Mouse (Mus musculus): Measurements from ENCODE around the gene Pdpr.
"Not testable (repeated sequence)": the region's sequence is repeated elsewhere in the genome, so short reads cannot be mapped to it uniquely, and the experiment has no call there.

Gene Pdpr

GRCm38 (mm10) chr8:111093865-111094718, at the start of gene Pdpr:
Gene Pdpr, plus strand, starts transcription at chr8:111094630.
- DNase-seq: peak; percentile 89

DNA sequence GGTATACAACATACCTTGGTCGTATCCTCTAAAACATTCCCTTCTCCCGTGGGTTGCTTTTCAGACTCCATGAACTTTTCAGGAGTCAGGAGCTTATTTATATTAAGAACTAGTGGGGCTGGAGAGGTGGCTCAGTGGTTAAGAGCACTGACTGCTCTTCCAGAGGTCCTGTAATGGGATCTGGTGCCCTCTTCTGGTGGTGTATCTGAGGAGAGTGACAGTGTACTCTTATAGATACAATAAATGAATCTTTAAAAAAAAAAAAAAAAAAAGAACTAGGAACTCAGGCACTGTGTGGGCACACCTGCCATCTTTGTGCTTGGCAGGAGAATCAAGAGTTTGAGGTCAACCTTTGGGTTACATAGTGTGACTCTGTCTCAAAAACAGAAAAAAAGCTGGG, 45.7 kb upstream of the Pdpr start:
- no peak for DNase-seq

- DNase-seq: no peak
These were observed 45.3 kb upstream of the Pdpr start for GRCm38 (mm10) chr8:111049106-111049505.

DNA sequence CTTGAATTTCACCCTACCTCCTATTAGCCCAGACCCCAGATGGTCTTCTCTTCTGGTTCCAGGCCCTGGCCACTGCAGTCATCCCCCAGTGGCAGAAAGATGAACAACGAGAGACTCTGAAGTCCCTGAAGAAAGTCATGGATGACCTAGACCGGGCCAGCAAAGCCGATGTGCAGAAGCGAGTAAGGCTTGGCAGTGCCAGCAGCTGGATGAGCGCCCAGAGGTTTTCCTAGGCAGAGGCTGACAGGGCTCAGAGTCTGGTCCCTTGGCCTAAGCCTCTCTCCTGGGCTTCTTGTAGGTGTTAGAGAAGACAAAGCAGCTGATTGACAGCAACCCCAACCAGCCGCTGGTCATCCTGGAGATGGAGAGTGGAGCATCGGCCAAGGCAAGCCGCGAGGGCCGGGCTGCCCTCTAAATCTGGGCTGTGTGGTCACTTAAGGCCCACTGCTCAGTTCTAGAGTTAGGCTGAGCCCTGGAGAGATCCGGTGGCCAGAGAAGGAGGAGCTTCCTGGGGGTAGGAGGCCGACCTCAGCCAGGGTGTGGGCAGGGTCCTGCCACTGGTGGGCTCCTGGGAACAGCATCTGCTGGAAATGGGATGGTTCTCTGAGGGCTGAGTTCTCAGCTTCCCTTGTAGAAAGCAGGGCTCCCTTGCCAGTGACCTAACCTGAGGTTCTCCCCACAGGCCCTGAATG, 40.5 kb upstream of the Pdpr start:
- no peak for DNase-seq

- DNase-seq: no peak
These were observed 39.3 kb upstream of the Pdpr start for GRCm38 (mm10) chr8:111055031-111055634.

- no peak for DNase-seq
These were observed 38.8 kb upstream of the Pdpr start for GRCm38 (mm10) chr8:111055661-111056060.

- peak; percentile 92 for DNase-seq
These were observed 38.2 kb upstream of the Pdpr start, which contains the start of gene Exosc6 for GRCm38 (mm10) chr8:111056158-111056663. Gene Exosc6, plus strand, starts transcription at chr8:111056339.

GRCm38 (mm10) chr8:111056691-111057293, 37.6 kb upstream of the Pdpr start:
- peak; percentile 42 for DNase-seq

- no peak for DNase-seq
These were observed 35.4 kb upstream of the Pdpr start for GRCm38 (mm10) chr8:111058946-111059572.

- no peak for DNase-seq
These were observed 32.8 kb upstream of the Pdpr start for GRCm38 (mm10) chr8:111061688-111062071.

DNA sequence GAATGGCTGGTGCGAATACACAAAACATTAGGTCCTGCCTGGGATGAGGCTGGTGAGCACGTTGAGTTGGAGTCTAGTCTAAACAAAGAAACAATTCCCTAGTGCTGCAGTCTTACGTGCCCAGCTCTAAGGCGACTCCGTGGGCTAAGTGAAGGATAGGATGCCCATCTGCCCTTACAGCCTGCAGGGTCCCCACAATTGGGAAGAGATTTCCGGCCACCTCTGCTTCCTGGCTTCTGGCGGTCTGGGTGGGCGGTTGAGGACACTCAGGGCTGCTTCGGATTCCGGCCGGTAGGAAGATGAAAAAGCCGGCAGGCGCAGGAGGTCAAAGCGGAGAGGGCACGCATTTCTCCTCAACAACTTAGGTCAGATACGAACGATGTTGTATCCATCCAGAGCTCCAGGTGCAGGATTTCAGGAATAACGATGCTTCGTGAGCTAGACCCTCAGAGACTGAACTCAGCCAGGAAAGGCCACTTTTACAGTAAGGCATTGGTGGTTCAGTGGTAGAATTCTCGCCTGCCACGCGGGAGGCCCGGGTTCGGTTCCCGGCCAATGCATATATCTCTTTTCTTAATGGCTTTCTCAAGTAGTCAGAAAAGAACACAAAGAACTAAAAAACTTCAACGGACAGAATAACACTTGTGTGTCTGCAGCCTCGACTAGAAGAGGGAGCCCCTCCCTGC, 32.2 kb upstream of the Pdpr start:
- DNase-seq: peak; percentile 83

DNA sequence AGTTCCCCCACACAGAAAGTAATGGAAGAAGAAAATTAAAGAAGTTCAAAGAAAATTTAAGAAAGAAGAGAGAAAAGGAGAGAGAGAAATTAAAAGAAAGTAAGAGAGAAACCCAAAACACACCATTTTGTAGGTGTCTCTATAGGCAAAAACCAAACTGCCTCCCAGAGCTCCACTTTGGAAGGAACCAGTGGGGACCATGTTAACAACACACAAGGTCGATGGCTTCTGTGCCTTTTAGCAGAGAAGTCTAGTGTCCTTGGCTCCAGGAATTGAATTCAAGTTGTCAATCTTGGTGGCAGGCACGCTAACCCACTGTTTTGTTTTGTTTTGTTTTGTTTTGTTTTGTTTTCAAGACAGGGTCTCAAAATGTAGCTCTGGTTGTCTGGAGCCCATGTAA, 31.5 kb upstream of the Pdpr start:
- no peak for DNase-seq

DNA sequence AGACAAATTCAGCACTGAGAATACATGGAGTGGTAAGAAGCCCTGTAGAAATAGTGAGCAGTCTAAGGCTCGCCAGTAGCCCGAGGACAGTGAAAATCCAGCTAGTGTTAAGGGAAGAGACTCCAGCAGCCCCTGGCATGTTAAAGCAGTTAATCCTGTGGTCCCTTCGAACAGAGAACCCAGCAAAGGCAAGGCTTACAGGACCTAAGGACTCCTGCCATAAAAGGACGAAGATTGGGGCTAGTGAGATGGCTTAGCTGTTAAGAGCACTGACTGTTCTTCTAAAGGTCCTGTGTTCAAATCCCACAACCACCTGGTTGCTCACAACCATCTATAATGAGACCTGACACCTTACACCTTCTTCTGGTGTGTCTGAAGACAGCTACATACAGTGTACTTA, 28.1 kb upstream of the Pdpr start:
- no peak for DNase-seq

GRCm38 (mm10) chr8:111067439-111067838, 27.0 kb upstream of the Pdpr start:
- DNase-seq: no peak

DNA sequence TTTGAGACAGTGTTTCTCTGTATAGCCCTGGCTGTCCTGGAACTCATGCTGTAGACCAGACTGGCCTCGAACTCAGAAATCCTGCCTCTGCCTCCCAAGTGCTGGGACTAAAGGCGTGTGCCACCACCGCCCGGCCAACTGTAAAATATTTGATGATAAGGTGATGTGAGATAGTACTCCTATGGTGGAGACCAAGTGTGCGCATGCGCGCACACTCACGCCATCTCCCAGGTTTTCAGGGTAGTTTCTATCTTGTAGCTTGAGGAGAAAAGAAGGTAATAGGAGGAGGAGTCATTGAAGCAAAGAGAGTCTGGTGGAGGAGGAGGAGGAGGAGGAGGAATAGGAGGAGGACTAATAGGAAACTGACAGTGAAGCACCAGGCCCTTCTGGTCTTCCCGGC, 25.8 kb upstream of the Pdpr start:
- DNase-seq: not testable (repeated sequence)

DNA sequence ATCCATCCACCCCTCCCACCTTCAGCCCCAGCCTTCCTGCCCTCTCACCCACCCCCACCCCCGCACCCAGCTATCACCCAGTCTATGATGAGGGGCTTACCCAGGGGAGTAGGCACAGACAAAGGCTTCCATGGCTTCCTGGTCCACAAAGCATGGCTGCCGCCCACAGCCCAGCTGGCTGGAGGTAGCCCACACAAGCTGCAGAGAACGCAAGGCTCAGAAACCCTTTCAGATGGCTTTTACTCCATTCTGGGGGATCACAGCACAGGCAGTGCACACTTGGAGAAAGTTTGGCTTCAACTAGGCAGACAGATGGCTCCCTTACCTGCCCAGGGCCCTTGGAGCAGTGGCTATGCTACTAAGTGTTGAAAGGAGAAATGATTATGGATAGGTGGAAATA, 18.5 kb upstream of the Pdpr start:
- peak; percentile 86 for DNase-seq

DNA sequence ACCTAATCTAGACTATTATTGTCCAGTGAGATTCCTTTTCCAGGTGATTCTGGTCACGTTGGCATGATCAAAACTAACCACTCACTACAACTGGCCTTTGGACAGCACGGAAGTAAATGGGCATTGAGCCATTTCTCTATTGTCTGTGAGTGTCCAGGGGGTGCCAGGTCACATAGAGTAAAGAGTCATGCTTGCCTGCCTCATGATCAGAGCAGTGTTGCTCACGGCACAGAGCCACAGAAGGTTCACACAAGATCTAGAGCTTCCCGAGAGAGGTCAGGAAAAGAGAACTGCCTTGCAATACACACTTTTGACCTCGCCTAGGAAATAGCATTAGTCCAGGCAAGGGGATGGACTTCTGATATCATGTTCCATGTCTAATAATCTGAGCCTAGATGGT, 15.0 kb upstream of the Pdpr start:
- no peak for DNase-seq

DNA sequence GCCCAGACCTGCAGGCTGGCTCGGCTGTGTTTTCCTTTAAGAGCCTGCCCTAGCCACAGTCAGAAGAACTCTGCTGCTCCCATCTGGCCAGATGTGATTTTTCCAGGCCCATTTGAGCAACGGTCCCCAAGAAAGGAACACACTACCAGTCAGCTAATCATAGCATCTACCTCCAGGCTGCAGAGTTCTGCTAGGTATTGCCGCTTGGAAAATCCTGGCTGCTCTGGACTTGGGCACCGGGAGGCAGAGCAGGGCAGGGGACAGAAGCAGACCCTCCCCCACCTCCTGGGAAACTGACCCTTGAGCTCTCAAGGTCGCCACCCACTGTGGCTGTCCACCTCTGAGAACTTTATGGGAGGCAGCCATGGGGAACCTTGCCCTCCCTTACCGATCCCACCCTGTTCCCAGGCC, 14.6 kb upstream of the Pdpr start:
- no peak for DNase-seq

GRCm38 (mm10) chr8:111081580-111082258, 12.7 kb upstream of the Pdpr start:
- no peak for DNase-seq

GRCm38 (mm10) chr8:111083936-111084335, 10.5 kb upstream of the Pdpr start:
- not testable (repeated sequence) for DNase-seq

GRCm38 (mm10) chr8:111090126-111090525, 4.3 kb upstream of the Pdpr start:
- peak; percentile 35 for DNase-seq

All from layer of hippocampus, adult 9-11 months (tissue).